Mouse (Mus musculus): Measurements from ENCODE around the gene Tcp11l2. TPM values are rescaled to one million over a fixed set of nuclear protein-coding genes. Genes with fewer than 3 reads are reported as not detected.
A peak's percentile ranks its signal among the peaks of the same experiment; 100 is the strongest.

Tcp11l2 gene
- polyA plus RNA-seq, 2 experiments, result 31.4 to 44.2 TPM

DNA sequence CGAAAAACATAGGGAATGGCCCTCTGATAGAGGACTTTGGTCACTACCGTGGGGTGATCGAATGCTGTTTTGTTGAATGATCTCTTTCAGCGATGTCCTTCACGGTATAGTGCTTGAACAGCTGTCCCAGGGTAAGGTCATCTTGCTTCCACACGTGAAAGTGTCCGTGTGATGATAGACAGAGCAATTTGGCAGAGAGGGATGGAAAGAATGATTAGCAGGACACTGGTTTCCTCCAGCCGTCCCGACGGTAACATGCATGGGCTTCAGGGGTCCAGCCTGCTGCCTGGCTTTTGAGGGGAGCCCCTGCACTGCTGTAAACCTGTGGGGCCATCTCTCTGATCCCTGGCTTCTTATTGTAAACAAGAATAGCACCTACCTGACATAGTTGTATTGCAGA lies 2.3 kb downstream of the Tcp11l2 start:
- no peak overlapping the region; the same call in 1 of the 2 replicates for H3K9ac ChIP-seq (replicated peaks)
- no peak for DNase-seq (ENCODE audit: low read depth in 3 of 3, low spot score in 3 of 3)
- peak overlapping the region; percentile 99 for H3K4me2 ChIP-seq (ENCODE audit: low read depth)

DNA sequence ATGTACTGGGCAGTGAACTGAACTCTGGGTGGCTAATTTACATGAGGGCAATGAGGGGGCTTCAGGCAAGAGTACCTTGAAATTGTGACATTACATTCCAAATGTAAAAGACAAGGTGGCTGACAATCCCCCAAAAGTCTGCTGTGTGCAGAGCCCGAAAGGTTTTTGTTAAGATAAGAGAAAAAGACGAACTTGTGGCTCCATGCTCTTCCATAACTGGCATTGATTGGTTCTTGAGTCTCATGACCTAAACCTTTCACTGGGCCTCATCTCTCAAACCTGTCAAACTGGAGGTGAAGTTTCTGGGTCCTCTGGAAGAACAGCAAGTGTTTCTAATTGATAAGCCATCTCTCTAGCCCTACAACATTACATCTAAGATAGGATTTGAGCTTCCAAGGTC lies 3.1 kb downstream of the Tcp11l2 start:
- Histone ChIP-seq H3K4me2 (ENCODE audit: low read depth) (peak overlapping the region; percentile 99), H3K9ac (replicated peaks) (no peak overlapping the region)

More for the DNA sequence above, 2.3 kb downstream of the Tcp11l2 start:
- H3K27me3 ChIP-seq (ENCODE audit: control insufficient read depth, insufficient read depth, low read length), result no peaks in the 10 kb centered on the region
- no peak overlapping the region for H3K27ac ChIP-seq
- WGBS (ENCODE audit: insufficient replicate concordance), result 74% methylated on average over 10 of the region's 10 CpGs
- H3K36me3 ChIP-seq (replicated peaks; ENCODE audit: control insufficient read depth, insufficient read depth, low read depth), result no peaks in the 10 kb centered on the region
- TF ChIP-seq EP300 (IDR thresholded peaks at IDR 0.05; ENCODE audit: low read depth) (no peak), CTCF (IDR thresholded peaks at IDR 0.05; ENCODE audit: low read depth) (no peak)
- peak overlapping the region; percentile 2 to 95; a peak in 2 of 4 replicates for H3K4me3 ChIP-seq (ENCODE audit: insufficient read depth in 1 of 2, low read depth in 2 of 2, low read length in 2 of 2)
- H3K9me3 ChIP-seq (ENCODE audit: control insufficient read depth, low read length), result no peaks in the 10 kb centered on the region
- peaks cover 22 to 31% of the 10 kb centered on the region in 2 experiments for H3K4me1 ChIP-seq (replicated peaks; ENCODE audit: control insufficient read depth in 2 of 2, insufficient read depth in 2 of 2, low read length in 1 of 2)
- ATAC-seq (ENCODE audit: insufficient read depth), result no peak

DNA sequence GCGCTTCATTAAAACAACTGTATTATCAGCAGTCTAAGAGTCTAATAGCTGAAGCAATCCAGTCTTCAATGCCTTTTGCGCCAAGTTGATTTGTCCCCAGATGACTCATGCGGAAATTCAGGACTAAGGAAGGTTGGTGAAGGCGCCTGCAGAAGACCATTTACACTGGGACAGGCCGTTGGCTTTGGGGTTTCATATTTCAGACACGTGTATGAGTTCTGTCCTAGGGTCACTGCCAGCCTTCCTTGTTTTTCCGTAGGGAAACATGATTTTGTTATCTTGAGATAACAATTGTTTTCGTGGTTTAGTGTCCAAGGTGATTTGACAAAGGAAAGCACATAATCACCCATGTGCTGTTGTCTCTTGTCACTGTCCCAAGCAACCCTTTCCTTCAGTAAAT lies 4.8 kb downstream of the Tcp11l2 start:
- no peaks in the 10 kb centered on the region for H3K36me3 ChIP-seq (replicated peaks; ENCODE audit: control insufficient read depth, insufficient read depth, low read depth)
- no peaks in the 10 kb centered on the region for H3K9me3 ChIP-seq (ENCODE audit: control insufficient read depth, low read length)
- H3K27me3 ChIP-seq (ENCODE audit: control insufficient read depth, insufficient read depth, low read length), result no peaks in the 10 kb centered on the region
- TF ChIP-seq EP300 (IDR thresholded peaks at IDR 0.05; ENCODE audit: low read depth) (no peak), CTCF (IDR thresholded peaks at IDR 0.05; ENCODE audit: low read depth) (no peak)
- H3K27ac ChIP-seq, result no peak overlapping the region
- H3K9ac ChIP-seq (replicated peaks), result no peak overlapping the region
- 45% methylated on average over 8 of the region's 8 CpGs for WGBS (ENCODE audit: insufficient replicate concordance)
- DNase-seq (ENCODE audit: low read depth in 3 of 3, low spot score in 3 of 3) (no peak), ATAC-seq (ENCODE audit: insufficient read depth) (no peak)
- peaks cover 3 to 16% of the 10 kb centered on the region in 2 experiments for H3K4me1 ChIP-seq (replicated peaks; ENCODE audit: control insufficient read depth in 2 of 2, insufficient read depth in 2 of 2, low read length in 1 of 2)
- no peak overlapping the region for H3K4me2 ChIP-seq (ENCODE audit: low read depth)
- no peak overlapping the region for H3K4me3 ChIP-seq (ENCODE audit: insufficient read depth in 1 of 2, low read depth in 2 of 2, low read length in 2 of 2)

More for the DNA sequence above, 3.1 kb downstream of the Tcp11l2 start:
- H3K4me3 ChIP-seq (ENCODE audit: insufficient read depth in 1 of 2, low read depth in 2 of 2, low read length in 2 of 2), result no peak overlapping the region
- H3K36me3 ChIP-seq (replicated peaks; ENCODE audit: control insufficient read depth, insufficient read depth, low read depth), result no peaks in the 10 kb centered on the region
- no peaks in the 10 kb centered on the region for H3K9me3 ChIP-seq (ENCODE audit: control insufficient read depth, low read length)
- no peaks in the 10 kb centered on the region for H3K27me3 ChIP-seq (ENCODE audit: control insufficient read depth, insufficient read depth, low read length)
- no peak overlapping the region for H3K27ac ChIP-seq
- ATAC-seq (ENCODE audit: insufficient read depth) (no peak), DNase-seq (ENCODE audit: low read depth in 3 of 3, low spot score in 3 of 3) (no peak)
- 16% methylated on average over 2 of the region's 2 CpGs for WGBS (ENCODE audit: insufficient replicate concordance)
- TF ChIP-seq CTCF (IDR thresholded peaks at IDR 0.05; ENCODE audit: low read depth) (no peak), EP300 (IDR thresholded peaks at IDR 0.05; ENCODE audit: low read depth) (no peak)
- H3K4me1 ChIP-seq (replicated peaks; ENCODE audit: control insufficient read depth in 2 of 2, insufficient read depth in 2 of 2, low read length in 1 of 2), result peaks cover 14 to 25% of the 10 kb centered on the region in 2 experiments

DNA sequence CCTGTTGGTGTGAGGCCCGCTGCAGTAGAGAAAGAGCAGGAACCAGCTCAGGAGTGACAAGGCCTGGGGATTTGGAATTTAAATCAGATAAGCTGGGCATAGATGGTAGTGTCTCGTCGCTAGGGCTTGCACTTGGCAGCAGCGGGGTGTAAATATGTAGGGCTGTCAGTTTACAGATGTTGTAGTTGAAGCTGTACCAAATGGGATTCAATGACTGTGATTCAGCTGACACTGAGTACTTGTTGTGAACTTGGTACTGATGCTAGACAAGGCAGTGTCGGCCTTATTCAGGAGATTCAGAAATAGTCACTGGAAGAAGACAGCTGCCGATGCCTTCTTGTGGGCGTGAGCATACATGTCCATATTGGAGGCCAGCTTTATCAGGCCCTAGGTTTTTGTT lies 5.8 kb downstream of the Tcp11l2 start:
- TF ChIP-seq CTCF (IDR thresholded peaks at IDR 0.05; ENCODE audit: low read depth) (no peak), EP300 (IDR thresholded peaks at IDR 0.05; ENCODE audit: low read depth) (no peak)
- 71% methylated on average over 7 of the region's 7 CpGs for WGBS (ENCODE audit: insufficient replicate concordance)
- ATAC-seq (ENCODE audit: insufficient read depth) (no peak), DNase-seq (ENCODE audit: low read depth in 3 of 3, low spot score in 3 of 3) (no peak)
- Histone ChIP-seq H3K27ac (no peak overlapping the region), H3K36me3 (replicated peaks; ENCODE audit: control insufficient read depth, insufficient read depth, low read depth) (no peaks in the 10 kb centered on the region), H3K4me3 (ENCODE audit: insufficient read depth in 1 of 2, low read depth in 2 of 2, low read length in 2 of 2) (no peak overlapping the region), H3K9me3 (ENCODE audit: control insufficient read depth, low read length) (no peaks in the 10 kb centered on the region), H3K4me2 (ENCODE audit: low read depth) (no peak overlapping the region), H3K9ac (replicated peaks) (no peak overlapping the region), H3K27me3 (ENCODE audit: control insufficient read depth, insufficient read depth, low read length) (no peaks in the 10 kb centered on the region), H3K4me1 (replicated peaks; ENCODE audit: control insufficient read depth in 2 of 2, insufficient read depth in 2 of 2, low read length in 1 of 2) (peaks cover 3 to 16% of the 10 kb centered on the region in 2 experiments)

DNA sequence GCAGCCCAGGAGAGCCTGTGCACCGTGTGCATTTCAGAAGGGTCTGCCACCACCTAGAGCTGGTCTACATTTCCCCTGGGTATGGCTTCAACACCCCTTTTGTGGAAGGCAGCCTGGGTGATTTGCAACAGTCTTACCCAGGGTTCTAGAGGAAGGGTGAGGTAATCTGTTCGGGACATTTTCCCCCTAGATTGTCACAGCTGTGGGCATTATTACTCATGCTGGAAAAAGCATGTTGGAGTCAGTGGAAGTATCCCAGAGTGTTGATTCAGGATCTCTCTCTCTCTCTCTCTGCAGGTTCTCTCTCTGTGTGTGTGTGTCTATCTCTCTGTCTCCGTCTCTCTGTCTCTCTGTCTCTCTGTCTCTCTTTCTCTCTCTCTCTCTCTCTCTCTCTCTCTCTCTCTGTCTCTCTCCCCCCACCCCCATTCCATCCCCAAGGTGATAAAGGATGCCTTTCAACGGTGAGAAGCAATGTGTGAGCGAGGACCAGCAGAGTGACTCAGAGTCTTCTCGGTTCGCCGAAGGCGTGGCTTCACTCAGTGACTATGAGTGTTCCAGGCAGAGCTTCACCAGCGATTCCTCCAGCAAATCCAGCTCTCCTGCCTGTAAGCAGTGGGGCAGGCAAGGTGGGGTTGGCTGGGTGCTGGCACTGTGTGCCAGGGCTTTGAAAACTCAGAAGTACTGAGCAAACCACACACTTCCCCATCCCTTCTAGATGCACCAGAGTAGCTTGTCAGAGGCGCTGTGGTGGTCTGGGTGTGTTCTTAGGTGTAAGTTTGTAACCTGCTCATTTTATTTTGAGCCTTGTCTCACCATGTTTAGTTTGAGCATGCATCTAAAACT lies 8.2 kb downstream of the Tcp11l2 start:
- no peaks in the 10 kb centered on the region for H3K36me3 ChIP-seq (replicated peaks; ENCODE audit: control insufficient read depth, insufficient read depth, low read depth)
- no peaks in the 10 kb centered on the region for H3K9me3 ChIP-seq (ENCODE audit: control insufficient read depth, low read length)
- no peak for TF ChIP-seq CTCF (IDR thresholded peaks at IDR 0.05; ENCODE audit: low read depth)
- TF ChIP-seq EP300 (IDR thresholded peaks at IDR 0.05; ENCODE audit: low read depth), result no peak
- H3K9ac ChIP-seq (replicated peaks), result no peak overlapping the region
- ATAC-seq (ENCODE audit: insufficient read depth) (no peak), DNase-seq (ENCODE audit: low read depth in 3 of 3, low spot score in 3 of 3) (no peak)
- peaks cover 0 to 5% of the 10 kb centered on the region in 2 experiments; a peak in 1 of 4 replicates for H3K4me1 ChIP-seq (replicated peaks; ENCODE audit: control insufficient read depth in 2 of 2, insufficient read depth in 2 of 2, low read length in 1 of 2)
- H3K4me3 ChIP-seq (ENCODE audit: insufficient read depth in 1 of 2, low read depth in 2 of 2, low read length in 2 of 2), result no peak overlapping the region
- WGBS (ENCODE audit: insufficient replicate concordance), result 42% methylated on average over 11 of the region's 11 CpGs
- no peak overlapping the region for H3K4me2 ChIP-seq (ENCODE audit: low read depth)
- H3K27me3 ChIP-seq (ENCODE audit: control insufficient read depth, insufficient read depth, low read length), result no peaks in the 10 kb centered on the region
- H3K27ac ChIP-seq, result no peak overlapping the region
